Mouse (Mus musculus): ENCODE results near the gene Lrg1. TPM values are rescaled to one million over a fixed set of nuclear protein-coding genes. Genes with fewer than 3 reads are reported as not detected.

The Lrg1 gene
- polyA plus RNA-seq, 1 experiment from 2014 or later: 1.4 TPM

GRCm38 (mm10) chr17:56077523-56077922, 44.3 kb downstream of the Lrg1 start:
- no peaks in the 10 kb centered on the region for H3K9me3 ChIP-seq (replicated peaks; ENCODE audit: control insufficient read depth, low read length)
- no peak for ATAC-seq (ENCODE audit: insufficient read depth, low FRiP score)
- no peak overlapping the region for H3K4me2 ChIP-seq (ENCODE audit: low read depth, low read length)
- H3K9ac ChIP-seq (ENCODE audit: low read length): no peak overlapping the region
- H3K36me3 ChIP-seq (ENCODE audit: control insufficient read depth, insufficient read depth, low read length): peaks cover under 1% of the 10 kb centered on the region; the same call in 1 of the 2 replicates
- no peak overlapping the region for H3K4me3 ChIP-seq (replicated peaks; ENCODE audit: low read length)
- no peaks in the 10 kb centered on the region for H3K27me3 ChIP-seq (ENCODE audit: control insufficient read depth, insufficient read depth, low read length)
- H3K4me1 ChIP-seq (ENCODE audit: control insufficient read depth, insufficient read depth, low read length): peaks cover 27% of the 10 kb centered on the region
- 85% methylated on average over 5 of the region's 5 CpGs for WGBS
- H3K27ac ChIP-seq (ENCODE audit: low read length): no peak overlapping the region

DNA sequence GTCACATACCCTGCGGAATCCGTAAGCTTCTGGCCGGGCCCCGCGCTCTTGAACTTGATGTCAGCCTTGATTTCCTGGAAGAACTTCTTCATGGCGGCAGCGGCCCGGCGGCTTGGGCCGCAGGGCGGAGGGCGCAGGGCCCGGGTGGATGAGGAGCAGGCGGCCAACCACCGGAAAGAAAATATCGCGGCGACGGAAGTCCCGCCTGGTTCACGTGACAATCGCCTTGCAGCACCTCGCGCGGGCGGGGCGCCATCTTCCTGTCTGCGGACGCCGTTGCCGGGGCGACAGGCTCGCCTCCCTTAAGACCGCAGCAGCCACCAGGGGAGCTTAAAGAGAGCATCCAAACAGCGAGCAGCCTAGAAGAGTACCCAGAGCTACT, 47.0 kb downstream of the Lrg1 start, which contains the start of gene Ubxn6:
Gene Ubxn6 (minus strand): TSS at position 202 of the 382 bp plus-strand sequence.
- ATAC-seq (ENCODE audit: insufficient read depth, low FRiP score): peak; percentile 44
- Histone ChIP-seq H3K4me1 (ENCODE audit: control insufficient read depth, insufficient read depth, low read length) (peaks cover 14% of the 10 kb centered on the region; the same call in 1 of the 2 replicates), H3K36me3 (ENCODE audit: control insufficient read depth, insufficient read depth, low read length) (peaks cover 5% of the 10 kb centered on the region; the same call in 1 of the 2 replicates), H3K4me2 (ENCODE audit: low read depth, low read length) (peak within 1 kb of the TSS; percentile 67), H3K27me3 (ENCODE audit: control insufficient read depth, insufficient read depth, low read length) (no peaks in the 10 kb centered on the region), H3K9ac (ENCODE audit: low read length) (peak within 1 kb of the TSS; percentile 81), H3K27ac (ENCODE audit: low read length) (peak within 1 kb of the TSS; percentile 98), H3K4me3 (replicated peaks; ENCODE audit: low read length) (peak within 1 kb of the TSS; percentile 71), H3K9me3 (replicated peaks; ENCODE audit: control insufficient read depth, low read length) (no peaks in the 10 kb centered on the region)
- WGBS: under 1% methylated on average over 35 of the region's 35 CpGs

GRCm38 (mm10) chr17:56074097-56074826, 47.5 kb downstream of the Lrg1 start:
- Histone ChIP-seq H3K9ac (ENCODE audit: low read length) (peak overlapping the region; percentile 81), H3K27me3 (ENCODE audit: control insufficient read depth, insufficient read depth, low read length) (no peaks in the 10 kb centered on the region), H3K4me2 (ENCODE audit: low read depth, low read length) (peak overlapping the region; percentile 67), H3K4me3 (replicated peaks; ENCODE audit: low read length) (peak overlapping the region; percentile 71), H3K4me1 (ENCODE audit: control insufficient read depth, insufficient read depth, low read length) (peaks cover 14% of the 10 kb centered on the region; the same call in 1 of the 2 replicates), H3K9me3 (replicated peaks; ENCODE audit: control insufficient read depth, low read length) (no peaks in the 10 kb centered on the region), H3K36me3 (ENCODE audit: control insufficient read depth, insufficient read depth, low read length) (peaks cover 9% of the 10 kb centered on the region), H3K27ac (ENCODE audit: low read length) (peak overlapping the region; percentile 98)
- ATAC-seq (ENCODE audit: insufficient read depth, low FRiP score): peak; percentile 34; the same call in 1 of the 2 replicates
- 10% methylated on average over 22 of the region's 22 CpGs for WGBS

- Histone ChIP-seq H3K4me2 (ENCODE audit: low read depth, low read length) (no peak overlapping the region), H3K27me3 (ENCODE audit: control insufficient read depth, insufficient read depth, low read length) (no peaks in the 10 kb centered on the region), H3K4me3 (replicated peaks; ENCODE audit: low read length) (no peak overlapping the region), H3K4me1 (ENCODE audit: control insufficient read depth, insufficient read depth, low read length) (peaks cover 14% of the 10 kb centered on the region; the same call in 1 of the 2 replicates), H3K36me3 (ENCODE audit: control insufficient read depth, insufficient read depth, low read length) (peaks cover 20% of the 10 kb centered on the region), H3K27ac (ENCODE audit: low read length) (no peak overlapping the region), H3K9ac (ENCODE audit: low read length) (no peak overlapping the region), H3K9me3 (replicated peaks; ENCODE audit: control insufficient read depth, low read length) (no peaks in the 10 kb centered on the region)
- ATAC-seq (ENCODE audit: insufficient read depth, low FRiP score): no peak
- WGBS: 97% methylated on average over 5 of the region's 5 CpGs
These were observed 49.6 kb downstream of the Lrg1 start for GRCm38 (mm10) chr17:56072243-56072642.

GRCm38 (mm10) chr17:56071126-56071525, 50.7 kb downstream of the Lrg1 start:
- H3K9me3 ChIP-seq (replicated peaks; ENCODE audit: control insufficient read depth, low read length): no peaks in the 10 kb centered on the region
- H3K9ac ChIP-seq (ENCODE audit: low read length): no peak overlapping the region
- H3K36me3 ChIP-seq (ENCODE audit: control insufficient read depth, insufficient read depth, low read length): peaks cover 24% of the 10 kb centered on the region
- no peak overlapping the region for H3K4me2 ChIP-seq (ENCODE audit: low read depth, low read length)
- no peak overlapping the region for H3K27ac ChIP-seq (ENCODE audit: low read length)
- H3K27me3 ChIP-seq (ENCODE audit: control insufficient read depth, insufficient read depth, low read length): no peaks in the 10 kb centered on the region
- H3K4me1 ChIP-seq (ENCODE audit: control insufficient read depth, insufficient read depth, low read length): peaks cover 14% of the 10 kb centered on the region; the same call in 1 of the 2 replicates
- H3K4me3 ChIP-seq (replicated peaks; ENCODE audit: low read length): no peak overlapping the region
- ATAC-seq (ENCODE audit: insufficient read depth, low FRiP score): no peak

Other genes with a start within 250 kb of the Lrg1 start
- 9.0 and 10.7 TPM in 2 replicates for gene Zfp119a, start 243.1 kb downstream of the Lrg1 start, polyA plus RNA-seq (2015; fragmentation: Nextera tagmentation; extraction: Ambion mirVana)
- 12.6 and 13.2 TPM in 2 replicates for gene Zfp959, start 229.9 kb downstream of the Lrg1 start, polyA plus RNA-seq (2015; fragmentation: Nextera tagmentation; extraction: Ambion mirVana)
- gene Zfp119b, start 172.5 kb downstream of the Lrg1 start, polyA plus RNA-seq (2015; fragmentation: Nextera tagmentation; extraction: Ambion mirVana): 6.0 and 6.2 TPM in 2 replicates
- 4.0 and 4.7 TPM in 2 replicates for gene Ebi3, start 169.4 kb downstream of the Lrg1 start, polyA plus RNA-seq (2015; fragmentation: Nextera tagmentation; extraction: Ambion mirVana)
- gene Yju2, start 162.9 kb downstream of the Lrg1 start, polyA plus RNA-seq (2015; fragmentation: Nextera tagmentation; extraction: Ambion mirVana): 21.6 and 24.3 TPM in 2 replicates
- 8.1 and 8.6 TPM in 2 replicates for gene Shd, start 151.5 kb downstream of the Lrg1 start, polyA plus RNA-seq (2015; fragmentation: Nextera tagmentation; extraction: Ambion mirVana)
- 9.9 and 13.9 TPM in 2 replicates for gene Fsd1, start 135.5 kb downstream of the Lrg1 start, polyA plus RNA-seq (2015; fragmentation: Nextera tagmentation; extraction: Ambion mirVana)
- gene Stap2, start 116.4 kb downstream of the Lrg1 start, polyA plus RNA-seq (2015; fragmentation: Nextera tagmentation; extraction: Ambion mirVana): 41.2 and 53.7 TPM in 2 replicates
- 52.0 and 60.7 TPM in 2 replicates for gene Mpnd, start 116.3 kb downstream of the Lrg1 start, polyA plus RNA-seq (2015; fragmentation: Nextera tagmentation; extraction: Ambion mirVana)
- gene Sh3gl1, start 85.4 kb downstream of the Lrg1 start, polyA plus RNA-seq (2015; fragmentation: Nextera tagmentation; extraction: Ambion mirVana): 145 and 154 TPM in 2 replicates
- gene Chaf1a, start 81.6 kb downstream of the Lrg1 start, polyA plus RNA-seq (2015; fragmentation: Nextera tagmentation; extraction: Ambion mirVana): 16.3 and 17.8 TPM in 2 replicates
- gene Ubxn6, start 47.0 kb downstream of the Lrg1 start, polyA plus RNA-seq (2015; fragmentation: Nextera tagmentation; extraction: Ambion mirVana): 39.4 and 42.1 TPM in 2 replicates
- 77.3 and 80.1 TPM in 2 replicates for gene Hdgfl2, start 42.4 kb downstream of the Lrg1 start, polyA plus RNA-seq (2015; fragmentation: Nextera tagmentation; extraction: Ambion mirVana)
- gene Plin4, start 12.2 kb downstream of the Lrg1 start, polyA plus RNA-seq (2015; fragmentation: Nextera tagmentation; extraction: Ambion mirVana): 0.80 and 0.90 TPM in 2 replicates
- gene Plin5, start 4.4 kb downstream of the Lrg1 start, polyA plus RNA-seq (2015; fragmentation: Nextera tagmentation; extraction: Ambion mirVana): 0.62 and 1.2 TPM in 2 replicates
- gene Sema6b, start 18.3 kb upstream of the Lrg1 start, polyA plus RNA-seq (2015; fragmentation: Nextera tagmentation; extraction: Ambion mirVana): 0.50 and 0.71 TPM in 2 replicates
- gene Tnfaip8l1, start 40.5 kb upstream of the Lrg1 start, polyA plus RNA-seq (2015; fragmentation: Nextera tagmentation; extraction: Ambion mirVana): 11.9 and 14.3 TPM in 2 replicates
- 106 and 116 TPM in 2 replicates for gene Mydgf, start 61.9 kb upstream of the Lrg1 start, polyA plus RNA-seq (2015; fragmentation: Nextera tagmentation; extraction: Ambion mirVana)
- gene Dpp9, start 96.9 kb upstream of the Lrg1 start, polyA plus RNA-seq (2015; fragmentation: Nextera tagmentation; extraction: Ambion mirVana): 32.6 and 37.4 TPM in 2 replicates
- gene Fem1a, start 134.8 kb upstream of the Lrg1 start, polyA plus RNA-seq (2015; fragmentation: Nextera tagmentation; extraction: Ambion mirVana): 12.3 and 12.9 TPM in 2 replicates
- gene Ticam1, start 154.8 kb upstream of the Lrg1 start, polyA plus RNA-seq (2015; fragmentation: Nextera tagmentation; extraction: Ambion mirVana): 7.6 and 9.6 TPM in 2 replicates
- gene Plin3, start 170.9 kb upstream of the Lrg1 start, polyA plus RNA-seq (2015; fragmentation: Nextera tagmentation; extraction: Ambion mirVana): 103 and 123 TPM in 2 replicates
- gene Arrdc5, start 178.3 kb upstream of the Lrg1 start, polyA plus RNA-seq (2015; fragmentation: Nextera tagmentation; extraction: Ambion mirVana): not detected in 2 replicates
- gene Uhrf1, start 181.3 kb upstream of the Lrg1 start, polyA plus RNA-seq (2015; fragmentation: Nextera tagmentation; extraction: Ambion mirVana): 90.4 and 92.2 TPM in 2 replicates
- 23.5 and 24.2 TPM in 2 replicates for gene Kdm4b, start 204.1 kb upstream of the Lrg1 start, polyA plus RNA-seq (2015; fragmentation: Nextera tagmentation; extraction: Ambion mirVana)

Measured in stomach, embryonic 16.5 days (tissue).